Mouse (Mus musculus): Measurements from ENCODE around the gene 2010300C02Rik. TPM values are rescaled to one million over a fixed set of nuclear protein-coding genes. Genes with fewer than 3 reads are reported as not detected.

2010300C02Rik gene
- polyA plus RNA-seq, 1 experiment from 2014 or later, result 11.1 TPM

DNA sequence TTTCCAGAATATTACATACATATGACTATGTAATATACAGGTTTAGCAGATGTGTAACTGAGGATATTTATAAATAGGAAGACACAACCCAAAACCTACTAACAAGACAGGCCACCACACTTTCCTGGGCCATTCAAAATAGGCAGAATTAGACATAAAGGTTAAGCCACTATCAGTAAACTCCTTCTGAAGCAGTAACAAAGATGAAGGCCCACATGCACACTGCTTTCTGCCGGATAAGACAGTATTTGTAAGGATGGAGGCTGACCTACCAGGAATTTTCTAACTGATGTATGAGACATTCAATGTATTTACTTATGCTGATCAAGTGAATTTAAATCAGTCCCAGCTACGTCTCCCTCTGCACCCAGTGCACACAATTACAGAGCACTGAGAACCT is 55.4 kb downstream of the 2010300C02Rik start:
- Histone ChIP-seq H3K4me1 (ENCODE audit: control insufficient read depth, insufficient read depth, low read length) (0 out of 2 replicates have a peak, but pooled peaks cover 2% of the 10 kb centered on the region), H3K9ac (ENCODE audit: low read depth, low read length) (no peak overlapping the region), H3K9me3 (ENCODE audit: control insufficient read depth, low read length) (no peaks in the 10 kb centered on the region), H3K4me3 (ENCODE audit: low read length) (peak overlapping the region; percentile 44), H3K27ac (ENCODE audit: low read length) (no peak overlapping the region; the same call in 1 of the 2 replicates), H3K27me3 (replicated peaks; ENCODE audit: control insufficient read depth, insufficient read depth, low read length) (no peaks in the 10 kb centered on the region), H3K4me2 (ENCODE audit: low read depth, low read length) (peak overlapping the region; percentile 51), H3K36me3 (ENCODE audit: control insufficient read depth, insufficient read depth, low read length) (no peaks in the 10 kb centered on the region)
- ATAC-seq, result no peak
- 57% methylated on average over 2 of the region's 2 CpGs for WGBS

GRCm38 (mm10) chr1:37663606-37664005 is 56.3 kb downstream of the 2010300C02Rik start:
- H3K4me3 ChIP-seq (ENCODE audit: low read length), result no peak overlapping the region
- H3K4me1 ChIP-seq (ENCODE audit: control insufficient read depth, insufficient read depth, low read length), result 0 out of 2 replicates have a peak, but pooled peaks cover 2% of the 10 kb centered on the region
- no peaks in the 10 kb centered on the region for H3K27me3 ChIP-seq (replicated peaks; ENCODE audit: control insufficient read depth, insufficient read depth, low read length)
- no peaks in the 10 kb centered on the region for H3K36me3 ChIP-seq (ENCODE audit: control insufficient read depth, insufficient read depth, low read length)
- ATAC-seq, result no peak
- H3K4me2 ChIP-seq (ENCODE audit: low read depth, low read length), result no peak overlapping the region
- WGBS, result 70% methylated on average over 5 of the region's 5 CpGs
- no peak overlapping the region for H3K27ac ChIP-seq (ENCODE audit: low read length)
- no peaks in the 10 kb centered on the region for H3K9me3 ChIP-seq (ENCODE audit: control insufficient read depth, low read length)
- H3K9ac ChIP-seq (ENCODE audit: low read depth, low read length), result no peak overlapping the region

GRCm38 (mm10) chr1:37656017-37656416 is 63.9 kb downstream of the 2010300C02Rik start:
- no peak for ATAC-seq

GRCm38 (mm10) chr1:37653992-37654391 is 65.9 kb downstream of the 2010300C02Rik start:
- ATAC-seq, result no peak
- WGBS, result 68% methylated on average over 5 of the region's 5 CpGs
- Histone ChIP-seq H3K9ac (ENCODE audit: low read depth, low read length) (no peak overlapping the region), H3K36me3 (ENCODE audit: control insufficient read depth, insufficient read depth, low read length) (no peaks in the 10 kb centered on the region), H3K4me3 (ENCODE audit: low read length) (no peak overlapping the region), H3K9me3 (ENCODE audit: control insufficient read depth, low read length) (no peaks in the 10 kb centered on the region), H3K27me3 (replicated peaks; ENCODE audit: control insufficient read depth, insufficient read depth, low read length) (no peaks in the 10 kb centered on the region), H3K27ac (ENCODE audit: low read length) (no peak overlapping the region), H3K4me1 (ENCODE audit: control insufficient read depth, insufficient read depth, low read length) (no peaks in the 10 kb centered on the region), H3K4me2 (ENCODE audit: low read depth, low read length) (no peak overlapping the region)

More at GRCm38 (mm10) chr1:37656017-37656416, 63.9 kb downstream of the 2010300C02Rik start:
- no peak overlapping the region for H3K4me3 ChIP-seq (ENCODE audit: low read length)
- no peak overlapping the region for H3K4me2 ChIP-seq (ENCODE audit: low read depth, low read length)
- no peaks in the 10 kb centered on the region for H3K4me1 ChIP-seq (ENCODE audit: control insufficient read depth, insufficient read depth, low read length)
- WGBS, result 93% methylated on average over 2 of the region's 2 CpGs
- no peak overlapping the region for H3K9ac ChIP-seq (ENCODE audit: low read depth, low read length)
- no peak overlapping the region for H3K27ac ChIP-seq (ENCODE audit: low read length)
- no peaks in the 10 kb centered on the region for H3K36me3 ChIP-seq (ENCODE audit: control insufficient read depth, insufficient read depth, low read length)
- H3K9me3 ChIP-seq (ENCODE audit: control insufficient read depth, low read length), result no peaks in the 10 kb centered on the region
- no peaks in the 10 kb centered on the region for H3K27me3 ChIP-seq (replicated peaks; ENCODE audit: control insufficient read depth, insufficient read depth, low read length)

- Histone ChIP-seq H3K27ac (ENCODE audit: low read length) (no peak overlapping the region), H3K27me3 (replicated peaks; ENCODE audit: control insufficient read depth, insufficient read depth, low read length) (no peaks in the 10 kb centered on the region), H3K4me2 (ENCODE audit: low read depth, low read length) (no peak overlapping the region), H3K9ac (ENCODE audit: low read depth, low read length) (no peak overlapping the region), H3K36me3 (ENCODE audit: control insufficient read depth, insufficient read depth, low read length) (no peaks in the 10 kb centered on the region), H3K4me3 (ENCODE audit: low read length) (no peak overlapping the region), H3K4me1 (ENCODE audit: control insufficient read depth, insufficient read depth, low read length) (no peaks in the 10 kb centered on the region), H3K9me3 (ENCODE audit: control insufficient read depth, low read length) (no peaks in the 10 kb centered on the region)
- no peak for ATAC-seq
- WGBS, result 81% methylated on average over 10 of the region's 10 CpGs
Observed at GRCm38 (mm10) chr1:37647066-37647465, 72.8 kb downstream of the 2010300C02Rik start.

- ATAC-seq, result no peak
- no peaks in the 10 kb centered on the region for H3K4me1 ChIP-seq (ENCODE audit: control insufficient read depth, insufficient read depth, low read length)
- WGBS, result 91% methylated on average over 16 of the region's 16 CpGs
- H3K27me3 ChIP-seq (replicated peaks; ENCODE audit: control insufficient read depth, insufficient read depth, low read length), result no peaks in the 10 kb centered on the region
- no peak overlapping the region for H3K4me2 ChIP-seq (ENCODE audit: low read depth, low read length)
- H3K36me3 ChIP-seq (ENCODE audit: control insufficient read depth, insufficient read depth, low read length), result no peaks in the 10 kb centered on the region
- H3K4me3 ChIP-seq (ENCODE audit: low read length), result no peak overlapping the region
- H3K27ac ChIP-seq (ENCODE audit: low read length), result no peak overlapping the region
- no peaks in the 10 kb centered on the region for H3K9me3 ChIP-seq (ENCODE audit: control insufficient read depth, low read length)
- no peak overlapping the region for H3K9ac ChIP-seq (ENCODE audit: low read depth, low read length)
Observed at GRCm38 (mm10) chr1:37644501-37644900, 75.4 kb downstream of the 2010300C02Rik start.

DNA sequence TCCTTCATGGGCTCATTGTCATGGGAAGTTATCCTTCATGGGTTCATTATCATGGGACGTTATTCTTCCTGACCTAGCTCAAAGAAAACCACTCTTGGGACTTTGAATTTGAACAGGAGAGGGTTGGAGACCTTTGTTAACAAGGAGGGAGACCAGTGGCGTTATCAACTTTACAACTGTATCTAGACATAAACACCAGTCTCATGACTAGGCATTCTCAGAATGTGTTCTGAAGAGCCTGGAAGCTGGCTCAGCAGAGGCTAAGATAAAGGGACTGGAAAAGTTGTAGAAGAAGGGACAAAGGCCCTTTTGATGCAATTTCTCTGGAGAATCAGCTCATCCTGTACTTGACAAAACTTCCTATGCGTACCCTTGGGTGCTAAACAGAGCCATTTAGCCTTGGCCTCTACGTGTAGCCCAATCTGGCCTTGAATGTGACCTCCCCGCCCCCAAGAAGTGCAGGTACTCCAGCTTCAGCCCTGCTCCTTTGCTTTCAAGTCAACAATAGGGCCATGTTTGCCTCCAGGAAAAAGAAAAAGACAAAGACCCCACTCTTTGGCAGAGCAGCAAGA is 76.0 kb downstream of the 2010300C02Rik start:
- Histone ChIP-seq H3K4me3 (ENCODE audit: low read length) (no peak overlapping the region), H3K36me3 (ENCODE audit: control insufficient read depth, insufficient read depth, low read length) (no peaks in the 10 kb centered on the region), H3K27me3 (replicated peaks; ENCODE audit: control insufficient read depth, insufficient read depth, low read length) (no peaks in the 10 kb centered on the region), H3K9ac (ENCODE audit: low read depth, low read length) (no peak overlapping the region), H3K4me1 (ENCODE audit: control insufficient read depth, insufficient read depth, low read length) (0 out of 2 replicates have a peak, but pooled peaks cover 2% of the 10 kb centered on the region), H3K9me3 (ENCODE audit: control insufficient read depth, low read length) (no peaks in the 10 kb centered on the region), H3K4me2 (ENCODE audit: low read depth, low read length) (no peak overlapping the region), H3K27ac (ENCODE audit: low read length) (no peak overlapping the region)
- WGBS, result 79% methylated on average over 5 of the region's 5 CpGs
- ATAC-seq, result no peak

GRCm38 (mm10) chr1:37641361-37641760 is 78.5 kb downstream of the 2010300C02Rik start:
- no peak overlapping the region for H3K9ac ChIP-seq (ENCODE audit: low read depth, low read length)
- H3K9me3 ChIP-seq (ENCODE audit: control insufficient read depth, low read length), result no peaks in the 10 kb centered on the region
- ATAC-seq, result no peak
- no peaks in the 10 kb centered on the region for H3K36me3 ChIP-seq (ENCODE audit: control insufficient read depth, insufficient read depth, low read length)
- H3K4me2 ChIP-seq (ENCODE audit: low read depth, low read length), result no peak overlapping the region
- no peak overlapping the region for H3K4me3 ChIP-seq (ENCODE audit: low read length)
- WGBS, result 88% methylated on average over 11 of the region's 11 CpGs
- 0 out of 2 replicates have a peak, but pooled peaks cover 2% of the 10 kb centered on the region for H3K4me1 ChIP-seq (ENCODE audit: control insufficient read depth, insufficient read depth, low read length)
- H3K27me3 ChIP-seq (replicated peaks; ENCODE audit: control insufficient read depth, insufficient read depth, low read length), result no peaks in the 10 kb centered on the region
- no peak overlapping the region for H3K27ac ChIP-seq (ENCODE audit: low read length)

DNA sequence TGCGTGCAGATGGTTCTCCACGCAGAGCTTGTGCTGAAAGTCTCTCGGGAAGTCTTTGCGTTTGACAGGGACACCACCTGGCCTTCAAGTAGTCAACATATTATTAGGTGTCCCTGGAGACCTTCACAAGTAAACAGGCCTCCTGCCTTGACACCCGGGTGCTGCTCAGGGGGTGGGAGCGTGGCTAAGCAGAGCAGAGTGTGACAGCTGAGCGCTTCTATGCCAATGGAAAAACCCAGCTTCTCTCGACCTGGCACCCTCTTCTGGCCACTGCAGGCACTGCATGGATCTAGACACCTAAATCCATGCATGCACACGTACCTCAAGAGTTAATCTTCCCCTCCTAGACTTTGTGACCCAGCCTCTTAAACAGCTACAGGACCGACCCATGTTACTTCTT is 80.8 kb downstream of the 2010300C02Rik start:
- Histone ChIP-seq H3K9ac (ENCODE audit: low read depth, low read length) (no peak overlapping the region), H3K36me3 (ENCODE audit: control insufficient read depth, insufficient read depth, low read length) (no peaks in the 10 kb centered on the region), H3K4me3 (ENCODE audit: low read length) (peak overlapping the region; percentile 23; the same call in 1 of the 2 replicates), H3K27me3 (replicated peaks; ENCODE audit: control insufficient read depth, insufficient read depth, low read length) (no peaks in the 10 kb centered on the region), H3K4me1 (ENCODE audit: control insufficient read depth, insufficient read depth, low read length) (0 out of 2 replicates have a peak, but pooled peaks cover 2% of the 10 kb centered on the region), H3K9me3 (ENCODE audit: control insufficient read depth, low read length) (no peaks in the 10 kb centered on the region), H3K4me2 (ENCODE audit: low read depth, low read length) (peak overlapping the region; percentile 45), H3K27ac (ENCODE audit: low read length) (no peak overlapping the region)
- ATAC-seq, result peak; percentile 71
- WGBS, result 7% methylated on average over 10 of the region's 10 CpGs

DNA sequence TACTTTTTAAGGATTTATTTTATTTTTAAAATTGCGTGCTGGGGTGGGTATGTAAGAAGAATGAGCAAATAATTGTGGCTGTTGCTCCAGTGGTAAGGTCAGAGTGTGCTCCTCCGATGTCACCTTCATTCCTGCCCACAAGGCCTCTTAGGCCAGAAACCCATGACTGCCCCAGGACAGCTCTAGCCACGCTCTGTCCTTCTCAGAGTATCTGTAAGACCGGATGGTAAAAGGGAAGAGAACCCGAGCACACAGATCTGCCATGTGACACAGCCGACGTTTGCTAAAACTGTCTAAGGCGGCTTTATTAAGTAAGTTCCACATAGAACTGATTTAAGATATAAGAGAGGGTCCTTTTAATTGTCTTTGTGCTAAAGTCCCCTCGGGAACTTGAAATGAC is 81.3 kb downstream of the 2010300C02Rik start:
- Histone ChIP-seq H3K9me3 (ENCODE audit: control insufficient read depth, low read length) (no peaks in the 10 kb centered on the region), H3K27me3 (replicated peaks; ENCODE audit: control insufficient read depth, insufficient read depth, low read length) (no peaks in the 10 kb centered on the region), H3K27ac (ENCODE audit: low read length) (no peak overlapping the region), H3K36me3 (ENCODE audit: control insufficient read depth, insufficient read depth, low read length) (no peaks in the 10 kb centered on the region), H3K9ac (ENCODE audit: low read depth, low read length) (no peak overlapping the region), H3K4me3 (ENCODE audit: low read length) (no peak overlapping the region), H3K4me2 (ENCODE audit: low read depth, low read length) (no peak overlapping the region), H3K4me1 (ENCODE audit: control insufficient read depth, insufficient read depth, low read length) (0 out of 2 replicates have a peak, but pooled peaks cover 2% of the 10 kb centered on the region)
- ATAC-seq, result no peak
- WGBS, result 69% methylated on average over 9 of the region's 9 CpGs

Measured in intestine, embryonic 16.5 days (tissue).